Mouse (Mus musculus) ovary, postnatal 14 days (tissue): ENCODE data around the gene Snrpb2.

Source experiments
- DNase-seq: peaks from one replicate; pipeline ENCODE4 v3.0.0; 2022; ENCODE audit warnings: low spot score

Gene Snrpb2

DNA sequence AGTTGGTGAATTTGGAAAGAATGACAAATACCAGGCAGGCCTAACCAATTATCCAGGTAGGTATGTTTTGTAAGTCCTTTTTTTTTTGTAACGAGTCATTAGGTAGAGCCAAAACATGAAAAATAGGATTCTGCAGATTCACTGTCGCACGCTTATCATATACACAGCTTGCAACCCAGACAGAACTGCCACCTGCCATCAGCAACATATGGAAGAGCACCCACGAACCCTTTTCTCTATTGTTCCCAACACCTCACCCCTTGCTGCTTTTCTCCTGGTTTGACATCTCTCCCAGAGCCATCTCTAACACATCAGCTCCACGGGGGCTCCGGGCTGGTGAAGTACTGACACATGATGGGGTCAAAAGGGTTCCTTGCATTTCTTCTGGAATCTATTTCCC is 31.9 kb downstream of the Snrpb2 start:
- DNase-seq: no peak

DNA sequence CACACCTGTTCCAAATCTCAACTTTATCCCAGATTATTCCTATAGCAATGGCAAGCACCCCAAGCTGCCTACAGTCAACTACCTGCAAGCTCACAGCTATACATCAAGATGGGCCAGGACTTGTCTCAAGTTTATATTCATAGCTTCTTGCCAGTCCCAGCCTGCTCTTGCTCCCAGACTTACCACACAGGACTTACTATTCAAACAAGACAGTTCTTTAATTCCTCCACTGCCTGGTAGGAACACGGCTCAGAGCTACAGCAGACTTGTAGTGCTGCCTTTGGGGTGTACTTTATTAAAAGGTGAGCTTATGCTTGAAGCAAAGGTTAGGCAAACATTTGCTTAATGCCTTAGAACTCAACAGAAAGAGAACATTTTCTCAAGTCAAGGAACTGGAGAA is 34.3 kb downstream of the Snrpb2 start:
- DNase-seq: no peak

GRCm38 (mm10) chr2:143113859-143114258 is 51.0 kb downstream of the Snrpb2 start:
- DNase-seq: no peak

DNA sequence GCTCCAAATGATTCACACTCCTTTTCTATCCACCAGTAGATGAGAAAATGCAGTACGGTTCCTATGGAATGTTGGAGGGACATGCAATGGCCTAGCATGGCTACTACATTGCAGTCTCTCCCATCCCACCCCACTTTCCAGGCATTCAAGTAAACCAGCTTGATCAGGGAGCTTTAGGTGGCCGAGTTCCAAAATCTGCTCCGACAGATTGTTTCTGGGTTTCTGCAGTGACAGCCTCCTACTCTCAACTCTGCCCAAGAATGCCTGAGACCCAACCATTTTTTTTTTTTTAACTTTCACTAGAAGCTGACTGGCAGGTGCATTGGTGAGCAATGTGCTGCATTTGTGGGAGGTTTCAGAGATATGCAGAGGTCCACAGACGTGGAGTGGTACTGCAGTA is 51.9 kb downstream of the Snrpb2 start:
- DNase-seq: no peak

DNA sequence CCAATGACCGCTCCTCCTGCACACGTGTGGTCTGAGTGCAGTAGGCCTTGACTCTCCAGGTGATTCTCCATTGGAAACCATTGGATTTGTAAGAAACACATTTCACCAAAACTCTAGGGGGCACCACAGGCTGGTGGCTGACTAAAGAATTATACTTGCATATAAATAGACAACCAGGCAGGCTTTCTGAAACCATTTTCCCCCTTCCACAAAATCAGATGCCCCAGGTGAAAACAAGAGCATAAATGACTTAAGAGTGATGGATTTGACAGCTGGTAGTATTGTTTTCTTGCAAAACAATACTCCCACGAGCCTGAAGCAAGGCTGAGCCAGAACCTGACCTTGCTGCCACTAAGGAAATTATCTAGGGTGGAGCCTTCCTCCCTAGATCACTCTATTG is 54.6 kb downstream of the Snrpb2 start:
- no peak for DNase-seq

DNA sequence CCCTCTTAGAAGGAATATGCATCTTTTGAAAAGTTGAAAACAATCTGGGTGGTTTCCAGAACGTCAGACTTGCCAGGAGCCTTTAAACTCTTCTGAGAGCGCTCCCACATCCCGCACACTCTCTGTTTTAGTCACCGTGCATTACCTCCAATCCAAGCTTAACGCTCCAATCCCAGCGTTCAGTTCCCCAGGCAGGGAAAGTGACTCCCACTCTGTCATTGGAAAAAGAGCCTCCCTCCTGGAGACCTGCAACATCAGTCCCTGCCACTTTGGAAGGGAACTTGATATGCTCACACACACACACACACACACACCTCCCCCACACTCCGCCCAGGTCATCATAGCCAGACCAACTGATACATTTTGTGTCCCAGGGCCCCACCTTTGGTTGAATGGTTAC is 55.4 kb downstream of the Snrpb2 start:
- DNase-seq: no peak
